Mouse (Mus musculus): ENCODE data around the gene Cdpf1. TPM values are rescaled to one million over a fixed set of nuclear protein-coding genes. Genes with fewer than 3 reads are reported as not detected.

Cdpf1 gene
- polyA plus RNA-seq, 1 experiment from 2014 or later: 26.3 TPM

DNA sequence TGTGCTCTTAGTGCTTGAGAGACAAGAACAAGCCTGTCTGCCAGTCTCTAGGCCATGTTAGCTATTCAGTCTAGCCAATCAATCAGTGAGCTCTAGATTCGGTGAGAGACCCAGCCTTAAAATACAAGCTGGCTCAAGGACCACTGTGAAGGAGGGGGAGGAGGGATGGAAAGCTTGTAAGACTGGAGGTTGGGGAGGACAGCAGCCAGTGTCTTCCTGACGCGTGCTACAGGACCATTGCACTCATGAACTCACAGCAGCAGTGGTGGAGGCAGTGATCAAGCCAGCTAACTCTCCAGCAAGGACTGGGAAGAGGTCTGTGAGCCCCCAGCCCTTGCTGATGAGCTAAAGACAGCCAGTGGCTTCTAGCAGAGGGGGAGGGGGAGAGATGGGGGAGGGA is 46.5 kb downstream of the Cdpf1 start:
- Histone ChIP-seq H3K27me3 (ENCODE audit: control insufficient read depth, insufficient read depth, low read depth, low read length) (no peaks in the 10 kb centered on the region), H3K27ac (ENCODE audit: low read length) (no peak overlapping the region), H3K4me1 (ENCODE audit: control insufficient read depth, insufficient read depth, low read length) (no peaks in the 10 kb centered on the region), H3K9ac (ENCODE audit: low read depth, low read length) (no peak overlapping the region), H3K4me2 (ENCODE audit: low read length) (no peak overlapping the region), H3K36me3 (ENCODE audit: control insufficient read depth, insufficient read depth, low read length) (no peaks in the 10 kb centered on the region), H3K4me3 (ENCODE audit: low read depth, low read length) (no peak overlapping the region), H3K9me3 (replicated peaks; ENCODE audit: control insufficient read depth, low read length, poor library complexity, severe bottlenecking) (no peaks in the 10 kb centered on the region)
- 54% methylated on average over 3 of the region's 3 CpGs for WGBS
- ATAC-seq: no peak

GRCm38 (mm10) chr15:85762761-85763160 is 48.7 kb downstream of the Cdpf1 start:
- Histone ChIP-seq H3K4me1 (ENCODE audit: control insufficient read depth, insufficient read depth, low read length) (no peaks in the 10 kb centered on the region), H3K36me3 (ENCODE audit: control insufficient read depth, insufficient read depth, low read length) (no peaks in the 10 kb centered on the region), H3K4me2 (ENCODE audit: low read length) (no peak overlapping the region), H3K9ac (ENCODE audit: low read depth, low read length) (no peak overlapping the region), H3K4me3 (ENCODE audit: low read depth, low read length) (no peak overlapping the region), H3K27me3 (ENCODE audit: control insufficient read depth, insufficient read depth, low read depth, low read length) (no peaks in the 10 kb centered on the region), H3K9me3 (replicated peaks; ENCODE audit: control insufficient read depth, low read length, poor library complexity, severe bottlenecking) (peaks cover 2% of the 10 kb centered on the region; the same call in 1 of the 2 replicates), H3K27ac (ENCODE audit: low read length) (no peak overlapping the region)
- 77% methylated on average over 4 of the region's 4 CpGs for WGBS
- ATAC-seq: no peak

- no peak overlapping the region for H3K4me2 ChIP-seq (ENCODE audit: low read length)
- H3K4me1 ChIP-seq (ENCODE audit: control insufficient read depth, insufficient read depth, low read length): no peaks in the 10 kb centered on the region
- H3K9ac ChIP-seq (ENCODE audit: low read depth, low read length): no peak overlapping the region
- ATAC-seq: no peak
- 98% methylated on average over 3 of the region's 3 CpGs for WGBS
- H3K4me3 ChIP-seq (ENCODE audit: low read depth, low read length): no peak overlapping the region
- H3K9me3 ChIP-seq (replicated peaks; ENCODE audit: control insufficient read depth, low read length, poor library complexity, severe bottlenecking): peaks cover 2% of the 10 kb centered on the region; the same call in 1 of the 2 replicates
- H3K36me3 ChIP-seq (ENCODE audit: control insufficient read depth, insufficient read depth, low read length): no peaks in the 10 kb centered on the region
- H3K27me3 ChIP-seq (ENCODE audit: control insufficient read depth, insufficient read depth, low read depth, low read length): no peaks in the 10 kb centered on the region
- no peak overlapping the region for H3K27ac ChIP-seq (ENCODE audit: low read length)
Observed at GRCm38 (mm10) chr15:85757768-85758167, 53.7 kb downstream of the Cdpf1 start.

Other genes starting within 250 kb of the Cdpf1 start
- 22.6 and 25.3 TPM in 2 replicates for gene Wnt7b, start 229.2 kb downstream of the Cdpf1 start, polyA plus RNA-seq (2015; fragmentation: Nextera tagmentation; extraction: Ambion mirVana)
- gene Ppara, start 76.7 kb downstream of the Cdpf1 start, polyA plus RNA-seq (2015; fragmentation: Nextera tagmentation; extraction: Ambion mirVana): 1.5 and 1.9 TPM in 2 replicates
- gene Pkdrej, start 10.0 kb upstream of the Cdpf1 start, polyA plus RNA-seq (2015; fragmentation: Nextera tagmentation; extraction: Ambion mirVana): 0.05 TPM in 1 of 2 replicates, not detected in the other
- 2.9 and 4.0 TPM in 2 replicates for gene Ttc38, start 20.6 kb upstream of the Cdpf1 start, polyA plus RNA-seq (2015; fragmentation: Nextera tagmentation; extraction: Ambion mirVana)
- gene Gtse1, start 48.0 kb upstream of the Cdpf1 start, polyA plus RNA-seq (2015; fragmentation: Nextera tagmentation; extraction: Ambion mirVana): 3.4 and 4.2 TPM in 2 replicates
- gene Trmu, start 67.6 kb upstream of the Cdpf1 start, polyA plus RNA-seq (2015; fragmentation: Nextera tagmentation; extraction: Ambion mirVana): 58.5 and 59.5 TPM in 2 replicates
- 1.1 and 1.3 TPM in 2 replicates for gene Celsr1, start 222.1 kb upstream of the Cdpf1 start, polyA plus RNA-seq (2015; fragmentation: Nextera tagmentation; extraction: Ambion mirVana)
- 36.0 and 36.7 TPM in 2 replicates for gene Gramd4, start 246.0 kb upstream of the Cdpf1 start, polyA plus RNA-seq (2015; fragmentation: Nextera tagmentation; extraction: Ambion mirVana)

Data from midbrain, embryonic 16.5 days (tissue).